19 mouse cellular contexts compared by ENCODE assay signal in the genomic region with DNA sequence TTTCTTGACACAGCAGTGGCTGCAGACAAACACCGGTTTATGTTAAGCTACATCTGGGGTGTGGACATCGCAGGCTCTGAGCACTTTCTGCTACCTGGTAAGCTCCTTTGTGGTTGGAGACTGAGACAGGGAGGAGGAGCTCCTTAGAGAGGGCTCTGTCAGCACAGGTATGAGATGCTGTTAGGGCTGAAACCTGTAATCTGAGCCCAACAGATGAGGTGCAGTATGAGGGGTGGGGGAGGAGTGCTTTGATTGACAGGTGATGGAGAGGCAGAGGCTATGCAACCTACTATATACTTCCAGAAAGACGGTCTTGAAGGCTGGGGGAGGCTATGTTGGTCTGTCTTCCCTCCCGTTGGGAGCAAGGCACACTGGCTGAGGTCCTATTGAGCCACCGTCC. TPM values are rescaled to one million over a fixed set of nuclear protein-coding genes. Genes with fewer than 3 reads are reported as not detected.
DNase-seq lines count a peak whose midpoint lies in the region; ATAC-seq and TF ChIP-seq lines count a peak whose summit lies in the region.
"Had no signal": no experiment of that assay in that cellular context is flagged by ENCODE, and none has a peak within 500 bp of the region (broad histone marks: within the 10 kb centered on the region; RNA-seq: fewer than 3 reads in every experiment).

No protein-coding gene starts in this region.

- peaks cover 36% of the 10 kb centered on the region for H3K4me1 ChIP-seq in liver, embryonic 11.5 days (replicated peaks; ENCODE audit: control insufficient read depth, insufficient read depth, low read length)
- peaks cover 11% of the 10 kb centered on the region for H3K4me1 ChIP-seq in brown adipose tissue, adult 24 weeks (ENCODE audit: control insufficient read depth, insufficient read depth, insufficient read length, low read length)
- H3K4me1 ChIP-seq in liver, embryonic 13.5 days (replicated peaks): peaks cover 74% of the 10 kb centered on the region
- H3K4me1 ChIP-seq: forebrain, embryonic 13.5 days; hindbrain, embryonic 13.5 days had no signal

- TF ChIP-seq POLR2A in myocyte (IDR thresholded peaks at IDR 0.05; ENCODE audit: insufficient read length, low read depth): no peak

- peak overlapping the region; percentile 23 for H3K4me3 ChIP-seq in liver, embryonic 11.5 days (ENCODE audit: low read depth, low read length)
- H3K4me3 ChIP-seq in brown adipose tissue, adult 24 weeks (ENCODE audit: insufficient read depth, low read depth, low read length): no peak overlapping the region
- peak overlapping the region; percentile 25 for H3K4me3 ChIP-seq in liver, embryonic 13.5 days (replicated peaks)
- H3K4me3 ChIP-seq in myocyte: no peak overlapping the region
- H3K4me3 ChIP-seq: embryonic facial prominence, embryonic 12.5 days; forebrain, embryonic 13.5 days; heart, embryonic 10.5 days; hindbrain, embryonic 13.5 days; left cerebral cortex, adult 2 months had no signal

- no peaks in the 10 kb centered on the region for H3K36me3 ChIP-seq in liver, embryonic 11.5 days (ENCODE audit: control insufficient read depth, insufficient read depth, low read length)
- H3K36me3 ChIP-seq in liver, embryonic 13.5 days: no peaks in the 10 kb centered on the region
- H3K36me3 ChIP-seq in myocyte (ENCODE audit: control insufficient read depth, insufficient read depth): no peaks in the 10 kb centered on the region
- H3K36me3 ChIP-seq: embryonic facial prominence, embryonic 12.5 days; heart, embryonic 10.5 days; hindbrain, embryonic 13.5 days had no signal

- peak overlapping the region; percentile 61 for H3K4me2 ChIP-seq in liver, embryonic 11.5 days
- H3K4me2 ChIP-seq in liver, embryonic 13.5 days: peak overlapping the region; percentile 62
- H3K4me2 ChIP-seq in myocyte (ENCODE audit: low read depth): peak overlapping the region; percentile 46
- H3K4me2 ChIP-seq: embryonic facial prominence, embryonic 12.5 days; forebrain, embryonic 13.5 days; hindbrain, embryonic 13.5 days; midbrain, embryonic 11.5 days had no signal

- peak overlapping the region; percentile 40 for H3K9ac ChIP-seq in liver, embryonic 11.5 days (ENCODE audit: low read depth, low read length)
- peak overlapping the region; percentile 59 for H3K9ac ChIP-seq in liver, embryonic 13.5 days
- H3K9ac ChIP-seq: embryonic facial prominence, embryonic 12.5 days; forebrain, embryonic 13.5 days; hindbrain, embryonic 13.5 days had no signal

- H3ac ChIP-seq in myocyte (ENCODE audit: control insufficient read depth, insufficient read length): no peak overlapping the region

- WGBS in liver, embryonic 11.5 days: 30% methylated on average over 5 of the region's 5 CpGs
- 10% methylated on average over 5 of the region's 5 CpGs for WGBS in liver, embryonic 13.5 days (ENCODE audit: insufficient replicate concordance)

- DNase-seq in liver, embryonic 11.5 days (ENCODE audit: low spot score): no peak
- no peak for DNase-seq in liver
- no peak for DNase-seq in liver, embryonic 13.5 days
- DNase-seq in c-Kit-positive CD71-positive TER-119-positive erythroid progenitor cells, embryonic 14.5 days (ENCODE audit: low spot score): no peak
- no peak for DNase-seq in adrenal gland, adult 8-10 months
- DNase-seq: cerebellum, adult 2 months; gastrocnemius, postnatal 36 days; heart, postnatal 10 days; kidney, postnatal 10 days; right cerebral cortex, postnatal 25 days had no signal

- no peaks in the 10 kb centered on the region for H3K27me3 ChIP-seq in liver, embryonic 11.5 days (replicated peaks; ENCODE audit: control insufficient read depth, insufficient read depth, low read length)
- H3K27me3 ChIP-seq in liver, embryonic 13.5 days: no peaks in the 10 kb centered on the region
- H3K27me3 ChIP-seq in myocyte (ENCODE audit: control insufficient read depth, insufficient read depth, insufficient read length): no peaks in the 10 kb centered on the region
- H3K27me3 ChIP-seq: embryonic facial prominence, embryonic 12.5 days had no signal

- peak overlapping the region; percentile 93 for H3K27ac ChIP-seq in liver, embryonic 11.5 days (ENCODE audit: low read depth, low read length)
- peak overlapping the region; percentile 54; the same call in 1 of the 2 replicates for H3K27ac ChIP-seq in brown adipose tissue, adult 24 weeks (replicated peaks; ENCODE audit: low read depth, low read length)
- peak overlapping the region; percentile 90 for H3K27ac ChIP-seq in liver, embryonic 13.5 days
- H3K27ac ChIP-seq: embryonic facial prominence, embryonic 12.5 days; forebrain, embryonic 13.5 days; heart, embryonic 10.5 days; hindbrain, embryonic 13.5 days; left cerebral cortex, adult 2 months had no signal

- ATAC-seq in liver, embryonic 11.5 days (replicated peaks; ENCODE audit: low FRiP score): peak; percentile 71
- ATAC-seq in liver, embryonic 13.5 days (ENCODE audit: low read depth): peak; percentile 66
- ATAC-seq: forebrain, embryonic 13.5 days; intestine, embryonic 16.5 days had no signal

- H3K9me3 ChIP-seq in liver, embryonic 11.5 days (ENCODE audit: control insufficient read depth, low read length): no peaks in the 10 kb centered on the region
- H3K9me3 ChIP-seq in liver, embryonic 13.5 days (replicated peaks): no peaks in the 10 kb centered on the region
- H3K9me3 ChIP-seq: embryonic facial prominence, embryonic 12.5 days; forebrain, embryonic 13.5 days; heart, embryonic 10.5 days; hindbrain, embryonic 13.5 days had no signal

- peaks cover 45% of the 10 kb centered on the region for H3K79me2 ChIP-seq in myocyte (ENCODE audit: control insufficient read depth, insufficient read depth)

TF ChIP-seq in myocyte, 11 proteins besides CTCF, POLR2A, EP300 and RAD21:
- no peak for TF ChIP-seq MYOD1 (IDR thresholded peaks at IDR 0.05; ENCODE audit: control insufficient read depth in 1 of 3, insufficient read length in 2 of 3, low read depth in 2 of 3)
- TF ChIP-seq TCF3 (IDR thresholded peaks at IDR 0.05; ENCODE audit: insufficient read length, low read depth): no peak
- TF ChIP-seq REST (IDR thresholded peaks at IDR 0.05; ENCODE audit: insufficient read depth, insufficient read length): no peak
- TF ChIP-seq USF1 (IDR thresholded peaks at IDR 0.05; ENCODE audit: low read depth): no peak
- no peak for TF ChIP-seq E2F4 (IDR thresholded peaks at IDR 0.05; ENCODE audit: insufficient read depth)
- TF ChIP-seq CEBPB (IDR thresholded peaks at IDR 0.05; ENCODE audit: insufficient read depth, poor library complexity, severe bottlenecking): no peak
- TF ChIP-seq SRF (IDR thresholded peaks at IDR 0.05; ENCODE audit: control insufficient read depth, insufficient read length, low read depth): no peak
TF ChIP-seq in myocyte: peak in this region for 0.

RNA-seq across cellular contexts. Expression of a gene that starts 7.0 kb away (rescaled TPM):
- polyA plus RNA-seq in liver, embryonic 11.5 days (2014; fragmentation: Nextera tagmentation; extraction: Ambion mirVana): 46.6 and 49.7 TPM in 2 replicates
- 1.6 and 1.7 TPM in 2 replicates for polyA plus RNA-seq in brown adipose tissue, adult 24 weeks (2012; ENCODE audit: insufficient read depth, insufficient read length, missing spikeins)
- polyA plus RNA-seq in liver, embryonic 13.5 days (2015; fragmentation: Nextera tagmentation; extraction: Ambion mirVana): 26.1 and 27.0 TPM in 2 replicates
- polyA plus RNA-seq in myocyte (2012; fragmentation: generic; extraction: Trizol): 72.3 TPM
- 10 to 100 TPM in 2 of 4 experiments, 1 to 10 TPM in 2; 6.4 to 28.7 (median 14.2) TPM for total RNA-seq in adrenal gland, adult 8-10 months (2022)

Comparison
In these comparisons a context has a peak if more than half of its experiments do, and no peak if none do; other contexts are left out.
1. H3K4me3 ChIP-seq: peak in liver, embryonic 11.5 days (single experiment) and liver, embryonic 13.5 days (single experiment); none in brown adipose tissue, adult 24 weeks (single experiment) and myocyte (single experiment).
2. RNA of a gene that starts 7.0 kb away (polyA plus RNA-seq): 72.3 TPM in myocyte (single experiment), 46.6 to 49.7 TPM in liver, embryonic 11.5 days and 26.1 to 27.0 TPM in liver, embryonic 13.5 days; 1.6 to 1.7 TPM in brown adipose tissue, adult 24 weeks; every median in the first group is over 10 times any median in the second.
3. Peak in every context shown above with its lines, with median percentiles within 50 percentile points of each other: H3K27ac ChIP-seq and H3K4me2 ChIP-seq.